Mouse (Mus musculus) small intestine, adult 2 months (tissue): ENCODE data around the gene Shisa9.

Experiments used
- CTCF ChIP-seq: fragments of 200-500 bp; IDR thresholded peaks from 2 replicates; pipeline ENCODE4 v1.5.1; 2012; ENCODE audit warnings: low read depth, mild to moderate bottlenecking, control low read depth, inconsistent platforms, low read length, moderate library complexity, mixed read lengths; ENCODE audit not compliant: insufficient replicate concordance, insufficient read length; ENCODE audit errors: extremely low read depth
- POLR2A ChIP-seq: fragments of 200-500 bp; IDR thresholded peaks from 2 replicates; pipeline ENCODE4 v1.6.1; 2012; ENCODE audit warnings: low read depth, mild to moderate bottlenecking, control low read depth, inconsistent platforms, low read length, moderate library complexity

DNA sequence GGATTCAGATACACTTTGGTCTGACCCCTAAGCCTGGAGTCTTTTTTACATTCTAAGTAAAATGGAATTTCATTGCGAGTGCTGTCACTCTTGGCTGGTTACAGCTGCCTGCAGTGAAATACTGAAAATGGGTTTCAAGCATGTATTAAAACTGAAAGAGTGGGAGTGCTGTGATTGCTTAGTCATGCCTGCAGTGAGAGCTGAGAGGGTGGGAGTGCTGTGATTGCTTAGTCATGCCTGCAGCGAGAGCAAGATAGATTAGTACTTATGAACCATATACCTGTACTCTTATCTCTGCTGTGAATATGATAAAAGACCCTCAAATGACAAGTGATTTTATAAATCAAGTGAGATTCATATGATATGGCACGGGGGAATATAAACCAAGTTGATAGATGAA, 26.2 kb downstream of the Shisa9 start:
- TF ChIP-seq CTCF (no peak), POLR2A (no peak)
